9 mouse cellular contexts compared by ENCODE assay signal in the genomic region with DNA sequence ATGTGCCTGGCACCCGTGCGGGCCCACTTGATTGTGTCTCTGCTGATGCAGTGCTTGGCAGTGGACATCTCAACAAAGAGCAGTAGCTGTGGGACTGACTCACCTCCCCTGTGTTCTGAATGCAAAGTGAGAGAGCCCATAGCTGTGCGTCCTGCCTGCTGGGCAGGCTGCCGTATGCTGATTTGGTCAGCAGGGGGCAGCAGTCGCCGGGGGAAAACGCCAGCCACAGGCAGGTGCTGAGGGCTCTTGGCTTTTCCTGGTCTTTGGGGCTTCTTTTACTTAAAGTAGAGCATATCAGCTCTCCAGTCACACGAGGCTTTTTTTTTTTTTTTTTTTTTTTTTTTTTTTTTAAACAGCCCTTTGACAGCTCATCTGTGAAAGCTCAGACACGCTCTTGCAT. TPM values are rescaled to one million over a fixed set of nuclear protein-coding genes. Genes with fewer than 3 reads are reported as not detected.
DNase-seq lines count a peak whose midpoint lies in the region; ATAC-seq lines count a peak whose summit lies in the region.
"Had no signal": no experiment of that assay in that cellular context is flagged by ENCODE, and none has a peak within 500 bp of the region (broad histone marks: within the 10 kb centered on the region; RNA-seq: fewer than 3 reads in every experiment).

No protein-coding gene starts in this region.

- ATAC-seq in liver, embryonic 12.5 days: no peak
- ATAC-seq in granulocyte monocyte progenitor cell, adult 5-6 weeks (replicated peaks; ENCODE audit: poor library complexity, severe bottlenecking): peak; percentile 28
- peak; percentile 40; the same call in 1 of the 2 replicates for ATAC-seq in megakaryocyte, adult 5-6 weeks (ENCODE audit: poor library complexity, severe bottlenecking)

- H3K27ac ChIP-seq in liver, embryonic 12.5 days: no peak overlapping the region

- no peak overlapping the region for H3K4me3 ChIP-seq in liver, embryonic 12.5 days
- H3K4me3 ChIP-seq: erythroblast, embryonic 14.5 days had no signal

- no peaks in the 10 kb centered on the region for H3K36me3 ChIP-seq in liver, embryonic 12.5 days

- peak; percentile 73 for DNase-seq in liver
- DNase-seq in cerebellum, adult 9-11 months: peak; percentile 78
- peak; percentile 63 to 84 for DNase-seq in layer of hippocampus, adult 8-10 months (ENCODE audit: low spot score in 2 of 2)
- DNase-seq in retina, postnatal 7 days (ENCODE audit: low read depth, low spot score): peak; percentile 57
- peak; percentile 62 for DNase-seq in urinary bladder, adult 2 months (ENCODE audit: low spot score)

- H3K4me2 ChIP-seq in liver, embryonic 12.5 days: no peak overlapping the region

- no peaks in the 10 kb centered on the region for H3K9me3 ChIP-seq in liver, embryonic 12.5 days (replicated peaks)

- peaks cover 18% of the 10 kb centered on the region for H3K4me1 ChIP-seq in liver, embryonic 12.5 days

- no peak overlapping the region for H3K9ac ChIP-seq in liver, embryonic 12.5 days

- peaks cover 41% of the 10 kb centered on the region for H3K27me3 ChIP-seq in liver, embryonic 12.5 days (replicated peaks)

- 5% methylated on average over 9 of the region's 9 CpGs for WGBS in liver, embryonic 12.5 days (ENCODE audit: insufficient replicate concordance)

RNA-seq across cellular contexts. Expression of a gene that starts 4.5 kb away (rescaled TPM):
- 45.1 and 46.9 TPM in 2 replicates for polyA plus RNA-seq in liver, embryonic 12.5 days (2016; fragmentation: Nextera tagmentation; extraction: Ambion mirVana)
- total RNA-seq in granulocyte monocyte progenitor cell, adult 5-6 weeks (2014; fragmentation: Nextera tagmentation): 53.3 and 75.4 TPM in 2 replicates
- 10.8 and 16.3 TPM in 2 replicates for total RNA-seq in granulocyte monocyte progenitor cell, adult 5-6 weeks (2017)
- total RNA-seq in layer of hippocampus, adult 8-10 months (2022): 10 to 100 TPM; 20.4 to 29.8 (median 25.7) TPM
- total RNA-seq in megakaryocyte, adult 5-6 weeks (2015): 24.1 and 24.9 TPM in 2 replicates
- total RNA-seq in megakaryocyte, adult 5-6 weeks (2017): 6.5 and 10.8 TPM in 2 replicates
- 32.3 and 33.5 TPM in 2 replicates for polyA plus RNA-seq in urinary bladder, adult 2 months (2012; rRNA removed)

RNA-seq across cellular contexts. Expression of a gene that starts 27.8 kb away (rescaled TPM):
- polyA plus RNA-seq in liver, embryonic 12.5 days (2016; fragmentation: Nextera tagmentation; extraction: Ambion mirVana): not detected in 2 replicates
- total RNA-seq in granulocyte monocyte progenitor cell, adult 5-6 weeks (2014; fragmentation: Nextera tagmentation): not detected in 2 replicates
- total RNA-seq in granulocyte monocyte progenitor cell, adult 5-6 weeks (2017): not detected in 2 replicates
- 10 to 100 TPM; 58.2 to 61.8 (median 60.5) TPM for total RNA-seq in layer of hippocampus, adult 8-10 months (2022)
- not detected in 2 replicates for total RNA-seq in megakaryocyte, adult 5-6 weeks (2015)
- not detected in 2 replicates for total RNA-seq in megakaryocyte, adult 5-6 weeks (2017)
- 0.07 TPM in 1 of 2 replicates, not detected in the other for polyA plus RNA-seq in urinary bladder, adult 2 months (2012; rRNA removed)
- polyA plus RNA-seq: erythroblast, embryonic 14.5 days had no signal

RNA-seq across cellular contexts. Expression of a gene that starts 58.6 kb away (rescaled TPM):
- not detected in 2 replicates for polyA plus RNA-seq in liver, embryonic 12.5 days (2016; fragmentation: Nextera tagmentation; extraction: Ambion mirVana)
- not detected in 2 replicates for total RNA-seq in granulocyte monocyte progenitor cell, adult 5-6 weeks (2014; fragmentation: Nextera tagmentation)
- total RNA-seq in granulocyte monocyte progenitor cell, adult 5-6 weeks (2017): not detected in 2 replicates
- 10 to 100 TPM; 30.6 to 36.9 (median 33.2) TPM for total RNA-seq in layer of hippocampus, adult 8-10 months (2022)
- not detected in 2 replicates for total RNA-seq in megakaryocyte, adult 5-6 weeks (2015)
- total RNA-seq in megakaryocyte, adult 5-6 weeks (2017): not detected in 2 replicates
- polyA plus RNA-seq in urinary bladder, adult 2 months (2012; rRNA removed): not detected in 2 replicates
- polyA plus RNA-seq: erythroblast, embryonic 14.5 days had no signal

Comparison
In these comparisons a context has a peak if more than half of its experiments do, and no peak if none do; other contexts are left out.
1. RNA of a gene that starts 27.8 kb away (total RNA-seq): 58.2 to 61.8 TPM in layer of hippocampus, adult 8-10 months; not detected in granulocyte monocyte progenitor cell, adult 5-6 weeks and not detected in megakaryocyte, adult 5-6 weeks; every median in the first group is over 10 times any median in the second.
2. RNA of a gene that starts 58.6 kb away (total RNA-seq): 30.6 to 36.9 TPM in layer of hippocampus, adult 8-10 months; not detected in granulocyte monocyte progenitor cell, adult 5-6 weeks and not detected in megakaryocyte, adult 5-6 weeks; every median in the first group is over 10 times any median in the second.
3. Peak in every context shown above with its lines, with median percentiles within 50 percentile points of each other: DNase-seq.